Mouse (Mus musculus): Measurements from ENCODE around the gene Cdk6.
"Not testable (repeated sequence)": the region's sequence is repeated elsewhere in the genome, so short reads cannot be mapped to it uniquely, and the experiment has no call there.

Gene Cdk6

DNA sequence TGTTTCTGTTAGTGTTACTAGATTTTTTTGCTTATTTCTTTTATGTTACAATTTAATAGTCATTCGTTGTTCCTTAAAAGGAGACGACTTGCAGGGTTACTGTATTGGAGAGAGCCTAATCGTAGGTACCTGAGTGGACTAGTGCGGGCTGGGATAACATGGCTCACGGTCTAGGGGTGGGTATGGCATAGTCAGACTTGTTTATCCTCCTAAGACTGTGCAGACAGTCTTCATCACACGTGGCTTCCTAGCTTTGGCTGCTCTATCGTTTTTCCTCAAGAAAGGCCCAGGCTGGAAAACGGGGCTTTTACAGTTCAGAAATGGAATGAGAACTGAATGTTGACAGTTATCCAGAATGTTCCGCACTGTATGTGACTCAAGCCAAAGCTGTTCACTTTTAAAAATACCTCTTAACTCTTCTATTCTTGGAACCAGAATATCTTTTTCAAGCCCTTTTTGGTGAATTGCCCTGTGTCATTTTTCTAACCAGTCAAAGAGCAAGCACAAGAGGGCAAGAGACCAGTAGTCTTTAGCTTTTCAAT, 39.5 kb downstream of the Cdk6 start:
- no peak for DNase-seq

- no peak for DNase-seq
Measured at GRCm38 (mm10) chr5:3381795-3382194, 40.5 kb downstream of the Cdk6 start.

DNA sequence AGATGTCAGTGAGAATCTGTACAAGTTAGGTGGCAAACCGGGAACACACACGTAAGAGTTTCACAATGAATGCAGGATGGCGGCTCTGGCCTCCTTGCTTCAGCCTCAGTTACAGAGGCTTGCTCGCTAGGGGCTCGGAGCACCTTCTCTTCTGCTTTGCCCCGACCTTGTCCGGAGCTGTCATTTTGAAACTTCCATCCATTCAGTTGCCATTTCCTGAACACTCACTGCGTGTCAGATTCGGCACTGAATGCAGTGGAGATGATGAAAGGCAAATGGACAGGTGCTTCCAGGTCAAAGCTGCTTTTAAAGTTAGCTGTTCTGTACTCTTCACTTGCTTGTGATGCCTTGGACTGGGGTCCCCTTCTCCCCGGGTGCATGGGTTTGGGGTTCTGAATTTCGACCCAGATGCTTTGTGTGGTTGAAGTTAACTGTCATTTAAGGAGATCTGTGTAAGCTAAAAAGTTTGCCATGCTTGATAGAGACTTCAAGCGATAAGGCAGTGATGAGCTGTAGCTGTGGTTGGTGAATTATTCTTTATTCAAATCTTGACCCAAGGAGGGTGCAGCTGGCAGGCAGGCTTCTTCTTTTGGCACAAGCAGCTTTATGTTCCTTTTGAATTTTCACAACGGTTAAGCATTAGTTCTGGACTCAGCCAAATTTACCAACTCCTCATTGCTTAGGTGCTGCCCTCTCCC, 41.2 kb downstream of the Cdk6 start:
- DNase-seq = no peak

DNA sequence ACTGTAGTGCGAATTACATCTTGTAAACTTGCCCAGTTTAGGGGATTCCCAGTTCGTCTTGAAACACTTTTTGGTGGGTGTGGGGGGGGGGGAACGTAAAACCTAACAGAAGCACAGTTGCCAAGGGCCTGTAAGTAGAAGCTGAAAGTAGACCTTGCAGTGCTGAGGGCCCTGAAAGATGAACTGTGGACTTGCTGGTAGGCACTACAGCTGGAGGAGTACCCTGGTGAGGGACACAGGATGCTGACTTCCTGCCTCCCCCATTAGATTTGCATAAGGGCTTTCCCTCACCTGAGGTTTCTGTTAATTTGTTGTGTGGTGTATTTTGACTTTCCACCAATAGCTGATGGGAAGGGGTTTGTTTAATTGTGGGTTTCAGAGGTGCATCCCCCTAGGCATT, 42.3 kb downstream of the Cdk6 start:
- DNase-seq = no peak

DNA sequence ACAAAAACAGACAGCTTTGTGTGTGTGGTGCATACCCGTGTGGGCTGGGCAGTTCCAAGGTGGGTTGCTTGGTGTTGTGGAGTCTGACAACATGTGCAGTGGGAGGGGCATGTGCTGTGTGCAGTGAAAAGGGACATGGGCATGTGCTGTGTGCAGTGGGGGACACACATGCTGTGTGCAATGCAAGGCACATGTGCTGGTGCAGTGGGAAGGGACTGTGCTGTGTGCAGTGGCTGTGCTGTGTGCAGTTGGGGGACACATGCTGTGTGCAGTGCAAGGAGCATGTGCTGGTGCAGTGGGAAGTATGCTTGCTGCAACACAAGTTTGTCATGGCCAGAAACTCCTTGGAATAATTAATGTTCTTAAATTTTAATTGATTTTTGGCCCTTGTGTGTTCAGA, 43.8 kb downstream of the Cdk6 start:
- DNase-seq = no peak

- no peak for DNase-seq
Measured at GRCm38 (mm10) chr5:3386021-3386730, 44.9 kb downstream of the Cdk6 start.

DNA sequence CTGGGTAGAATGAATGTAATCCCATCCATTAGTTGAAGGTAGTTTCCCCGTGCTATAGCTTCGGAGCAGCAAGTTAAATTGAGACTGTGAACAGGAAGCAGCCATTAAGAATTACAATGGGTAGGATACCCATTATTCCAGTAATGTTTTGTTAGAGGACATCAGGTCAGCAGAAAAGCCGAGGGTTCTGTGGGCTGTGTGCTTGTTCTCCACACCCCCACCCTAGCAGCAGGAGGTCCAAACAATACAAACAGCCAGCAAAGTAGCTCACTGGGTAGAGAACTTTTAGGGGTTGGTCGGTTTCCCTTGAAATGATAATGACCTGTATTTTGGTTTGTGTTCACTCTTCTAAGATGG, 45.4 kb downstream of the Cdk6 start:
- DNase-seq = no peak

DNA sequence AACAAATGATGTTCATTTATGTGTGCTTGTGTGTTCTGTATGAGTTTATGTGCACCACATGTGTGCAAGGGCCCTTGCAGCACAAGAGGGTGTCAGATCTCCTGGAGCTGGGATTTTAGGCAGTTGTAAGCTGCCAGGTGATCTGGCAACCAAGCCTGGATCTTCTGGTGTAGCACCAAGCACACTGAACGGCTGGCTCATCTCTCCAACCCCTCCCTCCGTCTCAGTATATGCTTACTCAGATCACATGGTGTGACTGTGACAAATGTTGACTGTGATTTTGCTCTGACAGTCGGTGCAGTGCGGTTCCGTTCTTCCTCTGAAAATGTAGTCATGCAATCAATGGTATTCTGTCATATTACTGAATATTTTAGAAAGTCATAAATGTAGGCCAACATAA, 45.9 kb downstream of the Cdk6 start:
- no peak for DNase-seq

- no peak for DNase-seq
Measured at GRCm38 (mm10) chr5:3392856-3393255, 51.6 kb downstream of the Cdk6 start.

DNA sequence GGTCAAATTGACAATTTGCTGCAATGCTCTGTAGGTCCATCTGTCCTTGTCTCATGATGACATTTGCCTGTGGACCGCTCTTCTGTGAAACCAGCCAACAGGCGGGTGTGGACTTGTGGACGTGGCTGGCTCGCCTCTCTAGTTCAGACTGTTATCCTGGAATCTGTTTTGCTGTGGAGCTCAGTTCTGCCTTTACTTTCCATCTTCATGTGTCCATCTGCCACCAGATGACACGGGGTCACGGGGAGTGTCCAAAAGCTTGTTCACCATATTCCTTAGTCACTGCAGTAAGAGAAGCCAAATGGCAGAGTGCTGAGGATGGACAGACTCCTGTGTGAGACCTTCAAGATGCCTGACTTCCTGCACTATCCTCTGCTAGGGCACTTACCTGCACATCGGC, 52.9 kb downstream of the Cdk6 start:
- no peak for DNase-seq

GRCm38 (mm10) chr5:3395020-3395419, 53.7 kb downstream of the Cdk6 start:
- no peak for DNase-seq

DNA sequence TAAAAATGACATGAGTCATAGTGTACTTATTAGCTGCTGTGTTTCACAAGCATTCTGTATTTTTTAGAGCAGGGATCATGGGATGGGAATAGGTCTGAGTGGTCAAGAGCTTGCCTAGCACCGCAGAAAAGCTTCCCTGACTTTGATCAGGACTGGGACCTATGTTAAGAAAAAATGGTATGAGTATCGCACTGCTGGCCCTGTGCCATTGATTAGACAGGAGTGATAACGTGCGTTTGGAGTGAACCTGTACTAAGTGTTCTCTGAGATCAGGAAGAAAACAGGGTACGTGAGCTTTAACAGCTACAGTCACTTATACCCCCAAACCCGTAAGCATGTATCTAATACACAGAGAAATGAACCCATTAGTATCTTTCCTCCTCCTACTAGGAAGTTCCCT, 54.9 kb downstream of the Cdk6 start:
- DNase-seq = no peak

DNA sequence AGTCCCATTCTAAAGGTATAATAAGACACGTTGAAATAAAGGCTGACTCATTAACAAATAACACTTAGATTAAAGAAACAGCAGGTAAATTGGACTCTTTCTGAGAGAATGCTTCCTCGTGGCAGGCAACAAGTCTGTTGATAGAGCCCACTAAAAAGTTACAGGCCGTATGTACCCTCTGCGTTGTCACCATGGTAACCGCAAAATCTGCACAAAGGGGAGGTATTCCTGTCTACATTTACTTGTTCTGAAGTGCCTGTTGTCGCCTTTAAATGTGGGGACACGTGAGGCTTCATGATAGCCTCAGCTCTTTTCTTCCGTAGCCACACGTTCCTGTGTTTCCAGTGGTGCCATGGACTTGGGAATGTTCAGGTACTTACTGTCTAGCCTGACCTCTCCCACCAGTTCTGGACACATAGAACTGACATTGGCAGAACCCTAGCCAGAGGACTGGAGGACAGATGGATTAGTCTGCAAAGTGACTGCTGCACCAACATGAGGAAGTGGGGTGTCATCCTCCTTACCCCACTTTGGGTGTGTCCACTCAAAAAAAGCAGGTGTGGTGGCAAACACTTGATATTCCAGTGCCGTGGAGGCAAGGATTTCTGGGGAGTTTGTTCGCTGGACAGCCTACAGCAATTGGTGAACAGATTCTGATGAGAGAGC, 55.8 kb downstream of the Cdk6 start:
- DNase-seq = no peak

DNA sequence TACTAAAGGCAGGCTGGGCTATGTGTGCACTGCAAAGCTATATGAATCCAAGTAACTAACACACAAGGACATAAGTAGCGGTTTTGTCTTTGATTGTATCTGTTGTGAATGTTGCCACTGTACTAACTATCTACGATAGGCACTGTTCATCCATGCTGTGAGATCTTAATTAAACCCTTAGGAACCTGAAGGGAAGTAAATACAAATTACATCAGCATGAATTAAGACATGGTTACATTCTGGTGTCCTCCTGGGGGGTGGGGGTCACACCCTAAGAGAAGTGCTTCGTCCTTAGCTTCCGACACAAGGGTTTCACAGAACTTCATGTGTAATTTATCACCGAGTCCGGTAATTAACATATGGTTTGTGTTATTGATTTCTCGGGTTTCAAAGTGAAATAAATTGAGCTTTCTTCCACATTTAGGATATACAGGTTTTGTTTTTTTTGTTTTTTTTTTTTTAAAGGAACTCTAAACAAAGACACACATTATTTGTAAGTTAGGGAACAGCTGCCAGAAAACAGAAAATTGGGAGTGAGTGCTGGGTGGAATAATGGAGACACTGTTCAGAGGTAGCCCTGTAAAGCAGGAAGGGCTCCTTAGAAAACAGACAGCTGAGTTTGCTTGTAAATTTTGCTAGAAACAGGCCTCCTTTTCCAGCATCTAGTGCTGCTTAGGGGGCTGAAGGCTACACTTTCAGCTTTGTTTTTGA, 58.7 kb downstream of the Cdk6 start:
- no peak for DNase-seq

DNA sequence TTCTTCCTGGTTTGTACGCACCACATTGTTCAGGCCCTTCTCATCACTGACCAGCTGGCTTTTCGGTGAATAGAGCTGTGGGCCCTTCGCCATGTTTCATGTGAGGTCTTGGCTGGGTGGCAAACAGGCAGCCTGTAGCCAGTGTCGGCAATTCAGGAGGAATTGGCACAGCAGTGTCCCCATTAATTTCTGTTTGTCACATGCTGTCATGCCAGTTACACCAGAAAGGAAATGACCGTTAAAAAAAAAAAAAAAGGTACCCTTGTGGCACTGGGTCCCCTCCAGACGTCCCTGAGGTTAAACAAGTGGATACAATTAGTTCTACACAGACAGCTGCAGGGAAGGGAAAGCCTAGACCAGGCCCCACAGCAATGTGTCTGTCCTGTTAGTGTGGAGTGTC, 63.8 kb downstream of the Cdk6 start:
- no peak for DNase-seq

DNA sequence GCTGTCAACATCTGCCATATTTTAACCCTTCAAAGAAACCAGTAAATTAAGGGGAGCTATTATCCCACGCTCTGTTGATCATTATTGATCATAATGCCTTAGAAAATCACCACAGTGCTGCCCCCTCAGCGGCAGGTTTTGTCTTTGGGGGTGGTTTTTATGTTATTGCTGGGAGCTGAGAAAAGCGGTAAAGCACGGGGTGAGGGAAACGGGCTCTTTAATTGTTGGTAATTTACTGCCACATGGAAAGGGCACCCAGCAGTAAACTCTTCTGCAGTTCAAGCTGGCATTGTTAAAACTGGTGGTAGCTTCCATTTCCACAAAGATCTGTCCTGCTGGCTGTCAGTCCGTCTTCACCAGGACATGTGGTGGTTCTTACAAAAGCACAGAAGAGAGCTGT, 64.2 kb downstream of the Cdk6 start:
- no peak for DNase-seq

GRCm38 (mm10) chr5:3407926-3408325, 66.6 kb downstream of the Cdk6 start:
- no peak for DNase-seq

DNA sequence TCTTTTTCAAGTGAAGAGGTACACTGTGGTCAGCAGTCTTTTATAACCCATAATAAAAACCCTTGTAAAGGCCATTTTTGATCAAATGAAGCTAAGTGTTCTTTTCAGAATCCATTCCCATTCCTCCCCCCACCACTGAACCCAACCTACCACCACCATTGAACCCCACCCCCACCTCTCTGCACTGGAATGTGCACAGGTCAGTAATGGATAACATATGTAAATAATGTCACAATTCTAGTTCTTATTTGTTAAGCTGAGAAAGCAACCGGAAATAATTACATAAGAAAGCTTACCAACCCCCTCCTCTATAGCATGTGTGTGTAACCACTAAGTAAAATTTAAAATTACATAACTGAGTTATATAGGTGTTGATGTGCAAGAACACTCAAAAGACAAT, 76.9 kb downstream of the Cdk6 start:
- DNase-seq = not testable (repeated sequence)

- DNase-seq = no peak
Measured at GRCm38 (mm10) chr5:3420094-3420831, 79.0 kb downstream of the Cdk6 start.

GRCm38 (mm10) chr5:3420832-3421228, 79.5 kb downstream of the Cdk6 start:
- no peak for DNase-seq

- not testable (repeated sequence) for DNase-seq
Measured at GRCm38 (mm10) chr5:3433131-3433700, 91.9 kb downstream of the Cdk6 start.

DNA sequence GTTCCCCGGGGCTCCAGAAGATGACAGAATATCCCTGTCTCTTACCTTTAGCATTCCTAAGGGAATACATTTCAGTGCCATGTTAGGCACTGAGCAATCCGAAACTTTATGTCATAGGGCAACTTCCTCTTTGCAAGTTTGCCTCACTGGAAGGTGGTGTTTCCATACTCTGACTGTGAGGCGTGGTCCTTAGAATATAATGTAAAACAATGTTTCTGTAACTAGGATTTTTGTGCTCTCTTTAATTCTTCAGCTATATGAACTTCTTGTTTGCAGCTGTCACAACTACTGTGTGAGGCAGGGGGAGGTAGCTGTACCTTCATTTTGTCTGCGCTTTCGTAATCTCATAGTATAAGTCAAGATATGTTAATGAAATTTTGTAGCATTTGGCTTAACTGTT, 92.8 kb downstream of the Cdk6 start:
- DNase-seq = not testable (repeated sequence)
